Mouse (Mus musculus) limb, embryonic 14.5 days (tissue): Measurements from ENCODE around the gene Spem2. TPM values are rescaled to one million over a fixed set of nuclear protein-coding genes. Genes with fewer than 3 reads are reported as not detected.

Source experiments
- ATAC-seq: fragments of 200-750 bp; cut with Nextera tagmentation; 2 replicates; pipeline ENCODE4 v1.8.0; 2017; ENCODE audit warnings: low read depth, moderate number of reproducible peaks, moderate TSS enrichment; ENCODE audit not compliant: low FRiP score
- DNase-seq: peaks from one replicate; pipeline ENCODE4 v3.0.0-alpha.2; 2015; ENCODE audit warnings: low spot score
- H3K27ac ChIP-seq: fragments of 300-500 bp; sonication (generic); replicated peaks from 2 replicates; pipeline ENCODE4 v1.5.1; 2014; ENCODE audit warnings: low read depth, mild to moderate bottlenecking, low read length, moderate library complexity, mixed read lengths
- H3K27me3 ChIP-seq: fragments of 300-500 bp; sonication (generic); 2 replicates; pipeline ENCODE4 v1.6.1; 2014; ENCODE audit warnings: low read length, mixed read lengths; ENCODE audit not compliant: control insufficient read depth, insufficient read depth
- H3K36me3 ChIP-seq: fragments of 300-500 bp; sonication (generic); 2 replicates; pipeline ENCODE4 v1.6.1; 2014; ENCODE audit warnings: mild to moderate bottlenecking, low read length, moderate library complexity, mixed read lengths; ENCODE audit not compliant: control insufficient read depth, insufficient read depth
- H3K4me1 ChIP-seq: fragments of 300-500 bp; sonication (generic); 2 replicates; pipeline ENCODE4 v1.6.1; 2014; ENCODE audit warnings: antibody characterized with exemption, low read length, mixed read lengths; ENCODE audit not compliant: control insufficient read depth, insufficient read depth
- H3K4me2 ChIP-seq: fragments of 300-500 bp; sonication (generic); replicated peaks from 2 replicates; pipeline ENCODE4 v1.6.1; 2014; ENCODE audit warnings: low read depth, mild to moderate bottlenecking, low read length, moderate library complexity; ENCODE audit not compliant: severe bottlenecking
- H3K4me3 ChIP-seq: fragments of 300-500 bp; sonication (generic); replicated peaks from 2 replicates; pipeline ENCODE4 v1.5.1; 2014; ENCODE audit warnings: low read length
- H3K9ac ChIP-seq: fragments of 300-500 bp; sonication (generic); 2 replicates; pipeline ENCODE4 v1.6.1; 2014; ENCODE audit warnings: mild to moderate bottlenecking, low read depth, low read length, moderate library complexity; ENCODE audit not compliant: severe bottlenecking
- H3K9me3 ChIP-seq: fragments of 300-500 bp; sonication (generic); 2 replicates; pipeline ENCODE4 v1.6.1; 2016; ENCODE audit warnings: low read length; ENCODE audit not compliant: control insufficient read depth
- POLR2A ChIP-seq: fragments of 200-500 bp; IDR thresholded peaks from 2 replicates; pipeline ENCODE4 v1.8.0; 2012; ENCODE audit warnings: inconsistent platforms, mild to moderate bottlenecking, moderate library complexity, borderline replicate concordance; ENCODE audit not compliant: insufficient read depth, insufficient read length; ENCODE audit errors: extremely low read depth
- WGBS: fragments of 180-500 bp; shearing (Covaris S2); extraction: QIAGEN DNeasy Blood & Tissue Kit; methylation state at CpG from one replicate; pipeline ENCODE4 v1.1.7; 2014; 5-methylcytosine and 5-hydroxymethylcytosine counted together
- polyA plus RNA-seq, 2 experiments: library from polyadenylated mRNA; depleted of rRNA in 1 of 2; stranded (reverse) in 1 of 2; unstranded in 1 of 2; fragments of >200 nt; fragmentation: Nextera tagmentation in 1 of 2; extraction: Ambion mirVana in 1 of 2; gene quantifications; 2 replicates each; pipeline versions ENCODE4 v1.2.1 to v1.2.3; 2012 to 2014

The Spem2 gene
- polyA plus RNA-seq, 2 experiments, result not detected

- 0 out of 2 replicates have a peak within 1 kb of the TSS, but pooled peaks have one; percentile 25 for H3K9ac ChIP-seq
- DNase-seq, result no peak
- ATAC-seq, result no peak
- H3K4me3 ChIP-seq, result 0 out of 2 replicates have a peak within 1 kb of the TSS, but pooled peaks have one; percentile 4
- 0 out of 2 replicates have a peak, but pooled peaks cover 15% of the 10 kb centered on the region for H3K27me3 ChIP-seq
- H3K4me1 ChIP-seq, result no peaks in the 10 kb centered on the region
- no peaks in the 10 kb centered on the region for H3K9me3 ChIP-seq
- no peaks in the 10 kb centered on the region for H3K36me3 ChIP-seq
- H3K4me2 ChIP-seq, result peak within 1 kb of the TSS; percentile 15
- TF ChIP-seq POLR2A, result no peak
- 22% methylated on average over 28 of the region's 30 CpGs for WGBS
- H3K27ac ChIP-seq, result no peak within 1 kb of the TSS
Observed at GRCm38 (mm10) chr11:69858113-69858998, 40.1 kb upstream of the Spem2 start, which contains the start of gene Tnk1. TSS of gene Tnk1 (minus strand) at chr11:69858730.

- no peaks in the 10 kb centered on the region for H3K4me1 ChIP-seq
- 13% methylated on average over 16 of the region's 16 CpGs for WGBS
- H3K36me3 ChIP-seq, result peaks cover 18% of the 10 kb centered on the region
- H3K9me3 ChIP-seq, result no peaks in the 10 kb centered on the region
- TF ChIP-seq POLR2A, result no peak
- no peak overlapping the region for H3K4me2 ChIP-seq
- H3K4me3 ChIP-seq, result no peak overlapping the region
- H3K27ac ChIP-seq, result no peak overlapping the region
- H3K9ac ChIP-seq, result no peak overlapping the region
- ATAC-seq, result peak; percentile 58
- no peak for DNase-seq
- 0 out of 2 replicates have a peak, but pooled peaks cover 15% of the 10 kb centered on the region for H3K27me3 ChIP-seq
Observed at GRCm38 (mm10) chr11:69855347-69855746, 37.1 kb upstream of the Spem2 start.

- Histone ChIP-seq H3K36me3 (peaks cover 25% of the 10 kb centered on the region), H3K27me3 (0 out of 2 replicates have a peak, but pooled peaks cover 15% of the 10 kb centered on the region), H3K4me1 (no peaks in the 10 kb centered on the region), H3K4me3 (no peak overlapping the region), H3K9me3 (no peaks in the 10 kb centered on the region), H3K27ac (no peak overlapping the region), H3K9ac (no peak overlapping the region), H3K4me2 (no peak overlapping the region)
- TF ChIP-seq POLR2A, result no peak
- no peak for DNase-seq
- no peak for ATAC-seq
- WGBS, result 84% methylated on average over 10 of the region's 10 CpGs
Observed at GRCm38 (mm10) chr11:69854680-69855079, 36.4 kb upstream of the Spem2 start.

- Histone ChIP-seq H3K4me3 (no peak overlapping the region), H3K27me3 (0 out of 2 replicates have a peak, but pooled peaks cover 12% of the 10 kb centered on the region), H3K9ac (no peak overlapping the region), H3K4me1 (no peaks in the 10 kb centered on the region), H3K9me3 (no peaks in the 10 kb centered on the region), H3K27ac (no peak overlapping the region), H3K36me3 (peaks cover 31% of the 10 kb centered on the region), H3K4me2 (no peak overlapping the region)
- ATAC-seq, result no peak
- no peak for TF ChIP-seq POLR2A
- 71% methylated on average over 7 of the region's 7 CpGs for WGBS
- DNase-seq, result no peak
Observed at GRCm38 (mm10) chr11:69853994-69854393, 35.7 kb upstream of the Spem2 start.

- Histone ChIP-seq H3K4me1 (peaks cover 11% of the 10 kb centered on the region), H3K9me3 (no peaks in the 10 kb centered on the region), H3K27me3 (no peaks in the 10 kb centered on the region), H3K4me2 (no peak overlapping the region), H3K27ac (no peak overlapping the region), H3K9ac (no peak overlapping the region), H3K36me3 (peaks cover 41% of the 10 kb centered on the region), H3K4me3 (no peak overlapping the region)
- no peak for DNase-seq
- 67% methylated on average over 8 of the region's 8 CpGs for WGBS
- no peak for TF ChIP-seq POLR2A
- no peak for ATAC-seq
Observed at GRCm38 (mm10) chr11:69850754-69851153, 32.5 kb upstream of the Spem2 start.
